Mouse (Mus musculus): ENCODE measurements around the gene Slc9a8.

Slc9a8 gene

GRCm38 (mm10) chr2:167483081-167483826 is 61.7 kb downstream of the Slc9a8 start:
- WGBS: 89% methylated on average over 27 of the region's 27 CpGs

- 93% methylated on average over 24 of the region's 24 CpGs for WGBS
These were observed 62.4 kb downstream of the Slc9a8 start for GRCm38 (mm10) chr2:167483827-167484410.

- WGBS: 85% methylated on average over 11 of the region's 11 CpGs
These were observed 63.4 kb downstream of the Slc9a8 start for GRCm38 (mm10) chr2:167484932-167485331.

- WGBS: 34% methylated on average over 7 of the region's 7 CpGs
These were observed 64.2 kb downstream of the Slc9a8 start for GRCm38 (mm10) chr2:167485501-167486377.

GRCm38 (mm10) chr2:167486573-167486972 is 65.1 kb downstream of the Slc9a8 start:
- 60% methylated on average over 4 of the region's 4 CpGs for WGBS

- 80% methylated on average over 6 of the region's 6 CpGs for WGBS
These were observed 66.0 kb downstream of the Slc9a8 start for GRCm38 (mm10) chr2:167487551-167487950.

- WGBS: 67% methylated on average over 6 of the region's 6 CpGs
These were observed 66.5 kb downstream of the Slc9a8 start for GRCm38 (mm10) chr2:167487994-167488393.

- WGBS: 38% methylated on average over 4 of the region's 4 CpGs
These were observed 69.5 kb downstream of the Slc9a8 start for GRCm38 (mm10) chr2:167490813-167491525.

- WGBS: 1% methylated on average over 52 of the region's 52 CpGs
These were observed 70.5 kb downstream of the Slc9a8 start, which contains the start of gene Rnf114 for GRCm38 (mm10) chr2:167491757-167492708. Gene Rnf114 (plus strand): TSS chr2:167492645.

GRCm38 (mm10) chr2:167492713-167493636 is 71.5 kb downstream of the Slc9a8 start, which contains the start of gene Spata2:
Gene Spata2 (minus strand): TSS chr2:167492887.
- 1% methylated on average over 61 of the region's 63 CpGs for WGBS

- 47% methylated on average over 7 of the region's 7 CpGs for WGBS
These were observed 74.9 kb downstream of the Slc9a8 start for GRCm38 (mm10) chr2:167496437-167496836.

GRCm38 (mm10) chr2:167497272-167497671 is 75.8 kb downstream of the Slc9a8 start:
- WGBS: 74% methylated on average over 5 of the region's 5 CpGs

GRCm38 (mm10) chr2:167502554-167503252 is 81.2 kb downstream of the Slc9a8 start:
- WGBS: 50% methylated on average over 13 of the region's 13 CpGs

GRCm38 (mm10) chr2:167503253-167503895 is 81.9 kb downstream of the Slc9a8 start:
- WGBS: under 1% methylated on average over 85 of the region's 85 CpGs

- 2% methylated on average over 32 of the region's 32 CpGs for WGBS
These were observed 82.4 kb downstream of the Slc9a8 start for GRCm38 (mm10) chr2:167503896-167504349.

- WGBS: 51% methylated on average over 3 of the region's 3 CpGs
These were observed 83.6 kb downstream of the Slc9a8 start for GRCm38 (mm10) chr2:167505127-167505526.

- WGBS: 88% methylated on average over 10 of the region's 10 CpGs
These were observed 85.2 kb downstream of the Slc9a8 start for GRCm38 (mm10) chr2:167506546-167507260.

Measured in cerebral cortex, adult 2 months (tissue).